Mouse (Mus musculus): Measurements from ENCODE around the gene Odf3b. TPM values are rescaled to one million over a fixed set of nuclear protein-coding genes. Genes with fewer than 3 reads are reported as not detected.

Odf3b gene
- polyA plus RNA-seq, 1 experiment from 2014 or later: 0.80 TPM

DNA sequence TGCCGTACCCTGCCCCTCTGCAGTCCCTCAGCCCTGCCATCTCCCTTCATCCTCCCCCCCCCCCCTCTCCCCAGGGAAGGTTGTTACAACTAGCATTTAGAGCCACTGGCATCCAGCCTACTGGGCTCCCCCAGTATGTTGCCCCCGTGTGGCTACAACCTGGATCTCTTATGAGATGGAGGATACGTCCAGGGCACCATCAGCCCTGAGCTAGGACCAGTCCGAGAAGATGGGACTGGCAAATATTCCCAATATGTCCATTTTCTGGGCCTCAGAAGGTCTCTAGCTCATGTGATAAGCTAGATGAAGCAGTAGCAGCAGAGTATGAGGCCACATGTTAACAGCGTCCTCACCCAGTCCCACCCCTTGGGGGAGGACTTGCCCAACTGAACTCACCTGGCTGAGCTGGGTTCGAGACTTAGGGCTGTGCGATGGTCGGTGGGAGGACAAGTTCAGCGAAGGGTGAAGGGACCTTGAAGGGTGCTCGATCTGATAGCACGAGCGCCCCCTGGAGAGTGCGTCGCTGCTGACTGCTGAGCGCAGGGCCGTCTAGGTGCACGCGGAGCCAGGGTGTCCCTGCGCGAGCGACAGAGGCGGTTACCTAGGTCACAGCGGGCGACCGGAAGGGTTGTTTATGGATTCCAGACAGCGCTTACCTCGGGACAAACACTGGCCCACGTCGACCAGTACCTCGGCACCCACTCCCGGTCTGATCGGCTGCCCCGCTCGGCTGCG, 5.9 kb downstream of the Odf3b start:
- 2% methylated on average over 35 of the region's 35 CpGs for WGBS
- H3K4me3 ChIP-seq (ENCODE audit: low read depth, low read length): peak overlapping the region; percentile 58
- peaks cover 13% of the 10 kb centered on the region for H3K27me3 ChIP-seq (ENCODE audit: control insufficient read depth, insufficient read depth, low read length)
- peak overlapping the region; percentile 52 for H3K9ac ChIP-seq (replicated peaks; ENCODE audit: low read depth, low read length)
- no peaks in the 10 kb centered on the region for H3K9me3 ChIP-seq (ENCODE audit: control insufficient read depth, low read depth, low read length)
- peak overlapping the region; percentile 83 for H3K27ac ChIP-seq (ENCODE audit: low read length)
- 0 out of 2 replicates have a peak, but pooled peaks cover 4% of the 10 kb centered on the region for H3K4me1 ChIP-seq (ENCODE audit: control insufficient read depth, insufficient read depth, low read length)
- H3K4me2 ChIP-seq (replicated peaks; ENCODE audit: low read depth, low read length): peak overlapping the region; percentile 68
- peaks cover 39% of the 10 kb centered on the region for H3K36me3 ChIP-seq (ENCODE audit: control insufficient read depth, insufficient read depth, low read length)
- peak; percentile 84 for ATAC-seq (ENCODE audit: insufficient number of reproducible peaks, insufficient read depth, low FRiP score, low read depth)

DNA sequence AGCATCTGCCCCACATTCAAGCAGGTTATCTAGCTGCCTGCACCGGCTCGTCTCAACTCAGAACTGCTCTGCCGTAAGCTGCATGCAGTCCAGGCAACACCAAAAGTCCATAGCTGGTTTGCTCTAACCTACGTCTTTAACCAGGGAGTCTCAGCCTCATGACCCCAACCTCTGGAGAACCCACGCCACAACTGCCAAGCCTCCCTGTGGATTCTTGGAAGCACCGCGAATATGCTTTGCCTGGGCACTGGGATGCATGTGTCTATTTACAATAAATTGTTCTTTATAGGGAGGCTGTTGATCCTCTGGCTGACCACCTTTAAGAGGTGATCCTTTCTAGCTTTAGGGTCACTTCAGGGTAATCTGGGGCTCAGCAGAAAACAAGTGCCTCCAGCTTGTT, 6.5 kb downstream of the Odf3b start:
- WGBS: 80% methylated on average over 7 of the region's 7 CpGs
- H3K4me3 ChIP-seq (ENCODE audit: low read depth, low read length): no peak overlapping the region
- H3K27ac ChIP-seq (ENCODE audit: low read length): no peak overlapping the region
- H3K4me2 ChIP-seq (replicated peaks; ENCODE audit: low read depth, low read length): peak overlapping the region; percentile 68
- H3K27me3 ChIP-seq (ENCODE audit: control insufficient read depth, insufficient read depth, low read length): peaks cover 6% of the 10 kb centered on the region
- no peak overlapping the region for H3K9ac ChIP-seq (replicated peaks; ENCODE audit: low read depth, low read length)
- 0 out of 2 replicates have a peak, but pooled peaks cover 4% of the 10 kb centered on the region for H3K4me1 ChIP-seq (ENCODE audit: control insufficient read depth, insufficient read depth, low read length)
- no peaks in the 10 kb centered on the region for H3K9me3 ChIP-seq (ENCODE audit: control insufficient read depth, low read depth, low read length)
- H3K36me3 ChIP-seq (ENCODE audit: control insufficient read depth, insufficient read depth, low read length): peaks cover 46% of the 10 kb centered on the region
- no peak for ATAC-seq (ENCODE audit: insufficient number of reproducible peaks, insufficient read depth, low FRiP score, low read depth)

DNA sequence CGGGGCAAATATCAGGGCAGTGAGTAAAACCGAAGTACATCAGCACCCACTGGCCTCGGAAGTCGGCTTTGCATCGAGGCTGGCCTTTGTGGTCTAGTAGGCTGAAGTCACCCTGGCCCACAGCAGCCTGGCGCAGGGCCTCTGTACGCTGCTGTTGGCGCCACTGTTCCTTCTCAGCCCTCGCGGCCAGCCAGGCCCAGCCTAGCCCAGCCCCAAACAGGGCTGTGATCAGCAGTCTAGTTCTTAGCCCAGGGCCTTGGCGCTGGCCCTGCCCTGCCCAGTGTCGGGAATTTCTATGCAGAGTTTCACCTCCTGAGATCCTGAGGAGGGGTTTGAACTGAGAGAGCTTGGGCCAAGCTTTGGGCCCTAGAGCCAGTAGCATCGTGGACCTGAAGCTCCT, 7.0 kb downstream of the Odf3b start:
- Histone ChIP-seq H3K9ac (replicated peaks; ENCODE audit: low read depth, low read length) (no peak overlapping the region), H3K27me3 (ENCODE audit: control insufficient read depth, insufficient read depth, low read length) (0 out of 2 replicates have a peak, but pooled peaks cover 4% of the 10 kb centered on the region), H3K4me3 (ENCODE audit: low read depth, low read length) (no peak overlapping the region), H3K4me2 (replicated peaks; ENCODE audit: low read depth, low read length) (no peak overlapping the region), H3K27ac (ENCODE audit: low read length) (no peak overlapping the region), H3K36me3 (ENCODE audit: control insufficient read depth, insufficient read depth, low read length) (peaks cover 51% of the 10 kb centered on the region), H3K4me1 (ENCODE audit: control insufficient read depth, insufficient read depth, low read length) (0 out of 2 replicates have a peak, but pooled peaks cover 4% of the 10 kb centered on the region), H3K9me3 (ENCODE audit: control insufficient read depth, low read depth, low read length) (no peaks in the 10 kb centered on the region)
- WGBS: 88% methylated on average over 13 of the region's 13 CpGs
- no peak for ATAC-seq (ENCODE audit: insufficient number of reproducible peaks, insufficient read depth, low FRiP score, low read depth)

DNA sequence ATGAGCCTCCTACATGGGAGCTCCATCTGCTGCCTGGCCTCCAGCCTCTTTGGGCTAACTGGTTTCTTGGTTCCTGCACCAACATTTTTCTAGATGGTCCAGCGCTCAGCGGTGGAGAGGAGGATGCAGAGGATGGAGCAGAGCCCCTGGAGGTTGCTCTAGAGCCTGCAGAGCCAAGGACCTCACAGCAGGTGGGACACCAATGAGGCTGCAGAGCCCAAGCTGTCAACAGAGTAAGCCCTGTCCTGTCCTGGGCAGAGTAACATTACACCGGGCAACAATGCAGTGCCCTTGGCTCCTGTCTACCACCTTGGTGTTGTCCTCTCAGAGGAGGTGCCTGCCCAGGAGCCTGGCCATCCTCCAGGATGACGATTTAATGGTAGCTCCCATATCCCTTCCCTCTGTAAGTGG, 13.9 kb downstream of the Odf3b start:
- H3K27me3 ChIP-seq (ENCODE audit: control insufficient read depth, insufficient read depth, low read length): no peaks in the 10 kb centered on the region
- H3K4me2 ChIP-seq (replicated peaks; ENCODE audit: low read depth, low read length): no peak overlapping the region
- ATAC-seq (ENCODE audit: insufficient number of reproducible peaks, insufficient read depth, low FRiP score, low read depth): no peak
- H3K4me1 ChIP-seq (ENCODE audit: control insufficient read depth, insufficient read depth, low read length): no peaks in the 10 kb centered on the region
- no peaks in the 10 kb centered on the region for H3K9me3 ChIP-seq (ENCODE audit: control insufficient read depth, low read depth, low read length)
- no peak overlapping the region for H3K27ac ChIP-seq (ENCODE audit: low read length)
- WGBS: 98% methylated on average over 4 of the region's 4 CpGs
- no peak overlapping the region for H3K4me3 ChIP-seq (ENCODE audit: low read depth, low read length)
- peaks cover 98% of the 10 kb centered on the region for H3K36me3 ChIP-seq (ENCODE audit: control insufficient read depth, insufficient read depth, low read length)
- no peak overlapping the region for H3K9ac ChIP-seq (replicated peaks; ENCODE audit: low read depth, low read length)

DNA sequence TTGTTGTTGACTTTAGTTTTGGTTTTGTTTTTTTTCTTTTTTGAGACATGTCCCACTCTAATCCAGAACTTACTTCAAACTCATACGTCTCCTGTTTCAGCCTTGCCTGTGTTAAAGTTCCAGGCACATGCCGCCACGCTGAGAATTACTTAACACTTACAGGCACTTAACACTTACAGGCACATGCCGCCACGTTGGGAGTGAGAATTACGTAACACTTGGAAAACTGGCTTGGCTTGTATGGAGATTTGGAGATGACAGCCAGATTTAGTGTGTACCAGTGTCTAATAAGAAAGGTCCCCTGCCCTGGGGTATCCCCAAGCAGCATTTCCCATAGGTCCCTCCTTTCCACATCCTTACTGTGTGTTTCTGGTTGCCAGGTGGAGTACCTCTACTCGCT, 16.0 kb downstream of the Odf3b start:
- Histone ChIP-seq H3K9ac (replicated peaks; ENCODE audit: low read depth, low read length) (no peak overlapping the region), H3K4me3 (ENCODE audit: low read depth, low read length) (no peak overlapping the region), H3K4me2 (replicated peaks; ENCODE audit: low read depth, low read length) (no peak overlapping the region), H3K36me3 (ENCODE audit: control insufficient read depth, insufficient read depth, low read length) (peaks cover 78% of the 10 kb centered on the region), H3K27me3 (ENCODE audit: control insufficient read depth, insufficient read depth, low read length) (no peaks in the 10 kb centered on the region), H3K27ac (ENCODE audit: low read length) (no peak overlapping the region), H3K4me1 (ENCODE audit: control insufficient read depth, insufficient read depth, low read length) (0 out of 2 replicates have a peak, but pooled peaks cover 4% of the 10 kb centered on the region), H3K9me3 (ENCODE audit: control insufficient read depth, low read depth, low read length) (no peaks in the 10 kb centered on the region)
- ATAC-seq (ENCODE audit: insufficient number of reproducible peaks, insufficient read depth, low FRiP score, low read depth): no peak
- WGBS: 90% methylated on average over 7 of the region's 7 CpGs

DNA sequence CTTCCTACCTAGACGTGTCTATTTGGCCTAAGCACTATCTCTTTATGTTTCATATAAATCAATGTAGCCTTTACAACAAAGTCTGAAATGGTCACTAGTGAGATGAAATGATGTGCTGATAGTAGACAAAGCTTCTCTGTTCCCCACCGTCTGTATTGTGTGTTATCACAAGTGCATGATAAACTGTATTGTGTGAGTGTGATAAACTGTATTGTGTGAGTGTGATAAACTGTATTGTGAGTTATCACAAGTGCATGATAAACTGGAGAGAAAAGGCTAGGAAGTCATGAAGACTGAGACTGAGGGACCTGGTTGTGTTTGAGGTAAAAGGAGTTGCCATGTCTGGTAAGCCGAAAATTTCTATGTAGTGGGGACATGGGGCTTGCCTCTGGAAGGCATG, 20.3 kb downstream of the Odf3b start:
- Histone ChIP-seq H3K27me3 (ENCODE audit: control insufficient read depth, insufficient read depth, low read length) (no peaks in the 10 kb centered on the region), H3K36me3 (ENCODE audit: control insufficient read depth, insufficient read depth, low read length) (peaks cover 35% of the 10 kb centered on the region), H3K4me2 (replicated peaks; ENCODE audit: low read depth, low read length) (no peak overlapping the region), H3K27ac (ENCODE audit: low read length) (no peak overlapping the region), H3K9me3 (ENCODE audit: control insufficient read depth, low read depth, low read length) (no peaks in the 10 kb centered on the region), H3K4me1 (ENCODE audit: control insufficient read depth, insufficient read depth, low read length) (peaks cover 20% of the 10 kb centered on the region), H3K4me3 (ENCODE audit: low read depth, low read length) (no peak overlapping the region), H3K9ac (replicated peaks; ENCODE audit: low read depth, low read length) (no peak overlapping the region)
- 70% methylated on average over 3 of the region's 3 CpGs for WGBS
- no peak for ATAC-seq (ENCODE audit: insufficient number of reproducible peaks, insufficient read depth, low FRiP score, low read depth)

DNA sequence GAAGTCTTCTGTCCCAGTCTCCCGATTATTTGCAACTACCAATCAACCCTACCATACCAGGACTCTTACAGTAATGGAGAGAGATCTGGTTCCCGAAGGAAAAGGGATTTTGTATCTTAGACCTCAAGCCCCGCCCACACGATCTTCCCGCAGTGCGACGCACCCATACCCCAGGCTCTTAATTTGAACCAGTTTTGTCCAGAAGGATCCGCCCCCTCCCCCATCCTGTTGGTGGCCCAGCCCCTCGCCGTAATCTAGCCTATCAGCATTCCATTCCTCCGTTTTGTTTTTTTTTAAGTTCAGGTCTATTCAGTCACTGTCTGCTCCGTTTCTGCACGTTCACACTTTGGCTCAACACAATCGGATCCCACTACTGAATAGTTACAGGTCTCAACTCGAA, 22.7 kb downstream of the Odf3b start:
- H3K27me3 ChIP-seq (ENCODE audit: control insufficient read depth, insufficient read depth, low read length): no peaks in the 10 kb centered on the region
- peak overlapping the region; percentile 91 for H3K4me3 ChIP-seq (ENCODE audit: low read depth, low read length)
- peak; percentile 42; the same call in 1 of the 2 replicates for ATAC-seq (ENCODE audit: insufficient number of reproducible peaks, insufficient read depth, low FRiP score, low read depth)
- H3K4me2 ChIP-seq (replicated peaks; ENCODE audit: low read depth, low read length): peak overlapping the region; percentile 49
- peak overlapping the region; percentile 87 for H3K9ac ChIP-seq (replicated peaks; ENCODE audit: low read depth, low read length)
- under 1% methylated on average over 15 of the region's 15 CpGs for WGBS
- H3K9me3 ChIP-seq (ENCODE audit: control insufficient read depth, low read depth, low read length): no peaks in the 10 kb centered on the region
- peaks cover 20% of the 10 kb centered on the region for H3K4me1 ChIP-seq (ENCODE audit: control insufficient read depth, insufficient read depth, low read length)
- H3K36me3 ChIP-seq (ENCODE audit: control insufficient read depth, insufficient read depth, low read length): peaks cover 36% of the 10 kb centered on the region
- peak overlapping the region; percentile 90 for H3K27ac ChIP-seq (ENCODE audit: low read length)

DNA sequence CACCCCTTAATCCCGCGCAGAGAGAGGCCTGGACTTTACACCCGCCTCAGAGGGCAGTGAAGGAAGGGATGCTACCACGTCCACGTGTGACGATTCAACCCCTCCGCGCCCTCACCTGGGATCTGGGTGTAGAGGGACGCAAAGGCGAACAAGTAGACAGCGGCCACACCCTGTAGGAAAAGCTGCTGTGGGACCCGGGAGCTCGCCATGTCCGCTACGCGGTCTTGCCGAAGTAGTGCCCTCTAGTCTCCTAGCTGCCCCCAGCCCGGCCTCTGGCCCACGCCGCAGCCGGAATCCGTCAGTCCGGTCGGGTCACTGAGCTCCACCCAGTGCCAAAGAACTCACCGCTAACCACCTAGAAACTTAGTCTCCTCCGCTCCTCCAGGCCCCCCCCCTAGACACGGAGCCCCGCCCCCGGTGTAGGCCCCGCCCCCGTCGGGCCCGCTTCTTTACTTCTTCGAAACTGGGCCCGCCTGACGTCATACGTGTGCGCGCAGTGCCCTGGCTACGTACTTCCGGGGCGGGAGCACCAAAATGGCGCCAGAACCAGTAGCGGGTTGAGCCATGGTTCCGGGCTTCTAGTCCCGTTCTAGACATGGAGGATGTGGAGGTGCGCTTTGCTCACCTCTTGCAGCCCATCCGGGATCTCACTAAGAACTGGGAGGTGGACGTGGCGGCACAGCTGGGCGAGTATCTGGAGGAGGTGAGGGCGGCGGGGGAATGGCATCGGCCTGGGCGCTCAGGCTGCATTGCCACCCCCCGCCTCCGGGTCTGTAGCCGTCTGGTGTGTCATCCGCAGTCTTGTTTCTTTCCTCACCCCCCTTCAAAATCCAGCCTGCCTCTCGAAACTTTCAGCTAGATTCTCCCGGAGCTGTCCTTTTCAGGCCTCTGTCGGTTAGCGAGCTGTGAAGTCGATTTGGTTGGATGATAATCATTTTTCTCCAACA, 23.6 kb downstream of the Odf3b start, which contains the start of the genes Lmf2 and Ncaph2:
Gene Lmf2 (minus strand): TSS at position 419 of the 947 bp plus-strand sequence.
Gene Ncaph2 (plus strand): TSS at position 479 of the 947 bp plus-strand sequence.
- peak within 1 kb of the TSS; percentile 87 for H3K9ac ChIP-seq (replicated peaks; ENCODE audit: low read depth, low read length)
- H3K9me3 ChIP-seq (ENCODE audit: control insufficient read depth, low read depth, low read length): no peaks in the 10 kb centered on the region
- peak within 1 kb of the TSS; percentile 90 for H3K27ac ChIP-seq (ENCODE audit: low read length)
- H3K27me3 ChIP-seq (ENCODE audit: control insufficient read depth, insufficient read depth, low read length): no peaks in the 10 kb centered on the region
- WGBS: under 1% methylated on average over 64 of the region's 64 CpGs
- H3K4me3 ChIP-seq (ENCODE audit: low read depth, low read length): peak within 1 kb of the TSS; percentile 91
- peak within 1 kb of the TSS; percentile 87 for H3K4me2 ChIP-seq (replicated peaks; ENCODE audit: low read depth, low read length)
- H3K4me1 ChIP-seq (ENCODE audit: control insufficient read depth, insufficient read depth, low read length): peaks cover 20% of the 10 kb centered on the region
- peak; percentile 90 for ATAC-seq (ENCODE audit: insufficient number of reproducible peaks, insufficient read depth, low FRiP score, low read depth)
- peaks cover 36% of the 10 kb centered on the region for H3K36me3 ChIP-seq (ENCODE audit: control insufficient read depth, insufficient read depth, low read length)

Measured in stomach, embryonic 14.5 days (tissue).